Mouse (Mus musculus) hindbrain, embryonic 16.5 days (tissue): ENCODE measurements around the gene Cd5l. TPM values are rescaled to one million over a fixed set of nuclear protein-coding genes. Genes with fewer than 3 reads are reported as not detected.
"Not testable (repeated sequence)": the region's sequence is repeated elsewhere in the genome, so short reads cannot be mapped to it uniquely, and the experiment has no call there.

Source experiments
- ATAC-seq: fragments of 200-750 bp; cut with Nextera tagmentation; 2 replicates; pipeline ENCODE4 v1.8.0; 2017; ENCODE audit warnings: moderate TSS enrichment, moderate library complexity
- H3K27ac ChIP-seq: fragments of 300-500 bp; sonication (generic); 2 replicates; pipeline ENCODE4 v1.5.1; 2014; ENCODE audit warnings: low read depth, mild to moderate bottlenecking, control low read depth, low read length, moderate library complexity
- H3K27me3 ChIP-seq: fragments of 300-500 bp; sonication (generic); replicated peaks from 2 replicates; pipeline ENCODE4 v1.6.1; 2014; ENCODE audit warnings: low read length; ENCODE audit not compliant: control insufficient read depth, insufficient read depth
- H3K36me3 ChIP-seq: fragments of 300-500 bp; sonication (generic); 2 replicates; pipeline ENCODE4 v1.6.1; 2014; ENCODE audit warnings: mild to moderate bottlenecking, low read length, moderate library complexity, mixed read lengths; ENCODE audit not compliant: control insufficient read depth, insufficient read depth
- H3K4me1 ChIP-seq: fragments of 300-500 bp; sonication (generic); 2 replicates; pipeline ENCODE4 v1.6.1; 2014; ENCODE audit warnings: low read depth, low read length; ENCODE audit not compliant: control insufficient read depth, insufficient read depth
- H3K4me2 ChIP-seq: fragments of 300-500 bp; sonication (generic); 2 replicates; pipeline ENCODE4 v1.6.1; 2014; ENCODE audit warnings: mild to moderate bottlenecking, low read length, control low read depth, moderate library complexity
- H3K4me3 ChIP-seq: fragments of 300-500 bp; sonication (generic); 2 replicates; pipeline ENCODE4 v1.5.1; 2014; ENCODE audit warnings: mild to moderate bottlenecking, low read length, control low read depth, moderate library complexity
- H3K9ac ChIP-seq: fragments of 300-500 bp; sonication (generic); 2 replicates; pipeline ENCODE4 v1.6.1; 2014; ENCODE audit warnings: low read depth, mild to moderate bottlenecking, control low read depth, low read length, moderate library complexity
- H3K9me3 ChIP-seq: fragments of 300-500 bp; sonication (generic); 2 replicates; pipeline ENCODE4 v1.6.1; 2014; ENCODE audit warnings: mild to moderate bottlenecking, low read length, moderate library complexity; ENCODE audit not compliant: control insufficient read depth
- whole genome bisulfite sequencing: fragments of 180-500 bp; shearing (Covaris S2); extraction: QIAGEN DNeasy Blood & Tissue Kit; methylation state at CpG from one replicate; pipeline ENCODE4 v1.1.7; 2014; 5-methylcytosine and 5-hydroxymethylcytosine counted together
- polyA plus RNA-seq: library from polyadenylated mRNA; unstranded; fragments of >200 nt; fragmentation: Nextera tagmentation; extraction: Ambion mirVana; gene quantifications from 2 replicates; pipeline ENCODE4 v1.2.1, GENCODE M21; 2015

Gene Cd5l
- polyA plus RNA-seq: 0.07 and 0.08 TPM in 2 replicates

- Histone ChIP-seq H3K27me3 (no peaks in the 10 kb centered on the region), H3K9me3 (no peaks in the 10 kb centered on the region), H3K4me3 (no peak within 1 kb of the TSS), H3K4me1 (no peaks in the 10 kb centered on the region), H3K27ac (no peak within 1 kb of the TSS), H3K4me2 (no peak within 1 kb of the TSS), H3K36me3 (no peaks in the 10 kb centered on the region), H3K9ac (no peak within 1 kb of the TSS)
- ATAC-seq: no peak
Observed at GRCm38 (mm10) chr3:87357581-87357980, at the start of gene Cd5l. Cd5l (plus strand) TSS chr3:87357881.

- H3K4me1 ChIP-seq: no peaks in the 10 kb centered on the region
- H3K9ac ChIP-seq: no peak overlapping the region
- H3K9me3 ChIP-seq: no peaks in the 10 kb centered on the region
- no peak overlapping the region for H3K4me2 ChIP-seq
- 81% methylated on average over 2 of the region's 2 CpGs for WGBS
- H3K27ac ChIP-seq: no peak overlapping the region
- H3K36me3 ChIP-seq: no peaks in the 10 kb centered on the region
- ATAC-seq: no peak
- no peaks in the 10 kb centered on the region for H3K27me3 ChIP-seq
- no peak overlapping the region for H3K4me3 ChIP-seq
Observed at GRCm38 (mm10) chr3:87309922-87310321, 47.8 kb upstream of the Cd5l start.

GRCm38 (mm10) chr3:87322557-87322956 lies 35.1 kb upstream of the Cd5l start:
- no peak overlapping the region for H3K9ac ChIP-seq
- H3K27me3 ChIP-seq: no peaks in the 10 kb centered on the region
- H3K36me3 ChIP-seq: no peaks in the 10 kb centered on the region
- H3K4me3 ChIP-seq: no peak overlapping the region
- no peak for ATAC-seq
- no peaks in the 10 kb centered on the region for H3K4me1 ChIP-seq
- no peaks in the 10 kb centered on the region for H3K9me3 ChIP-seq
- 59% methylated on average over 4 of the region's 4 CpGs for whole genome bisulfite sequencing
- no peak overlapping the region for H3K27ac ChIP-seq
- no peak overlapping the region for H3K4me2 ChIP-seq

- no peak for ATAC-seq
- Histone ChIP-seq H3K27ac (no peak overlapping the region), H3K4me3 (no peak overlapping the region), H3K4me1 (no peaks in the 10 kb centered on the region), H3K36me3 (no peaks in the 10 kb centered on the region), H3K9me3 (no peaks in the 10 kb centered on the region), H3K27me3 (no peaks in the 10 kb centered on the region), H3K4me2 (no peak overlapping the region), H3K9ac (no peak overlapping the region)
- WGBS: 20% methylated on average over 3 of the region's 3 CpGs
Observed at GRCm38 (mm10) chr3:87323778-87324177, 33.9 kb upstream of the Cd5l start.

GRCm38 (mm10) chr3:87337899-87338298 lies 19.8 kb upstream of the Cd5l start:
- H3K27me3 ChIP-seq: no peaks in the 10 kb centered on the region
- 87% methylated on average over 5 of the region's 5 CpGs for WGBS
- no peak overlapping the region for H3K9ac ChIP-seq
- H3K27ac ChIP-seq: no peak overlapping the region
- H3K4me2 ChIP-seq: no peak overlapping the region
- no peak for ATAC-seq
- H3K9me3 ChIP-seq: no peaks in the 10 kb centered on the region
- no peak overlapping the region for H3K4me3 ChIP-seq
- no peaks in the 10 kb centered on the region for H3K4me1 ChIP-seq
- H3K36me3 ChIP-seq: no peaks in the 10 kb centered on the region

GRCm38 (mm10) chr3:87350992-87351391 lies 6.7 kb upstream of the Cd5l start:
- not testable (repeated sequence) for H3K9me3 ChIP-seq, H3K9ac ChIP-seq, H3K27me3 ChIP-seq, H3K4me1 ChIP-seq, H3K4me2 ChIP-seq, H3K4me3 ChIP-seq, ATAC-seq, H3K36me3 ChIP-seq, H3K27ac ChIP-seq
- 93% methylated on average over 2 of the region's 2 CpGs for WGBS

GRCm38 (mm10) chr3:87359215-87359614 lies 1.5 kb downstream of the Cd5l start:
- no peak overlapping the region for H3K4me3 ChIP-seq
- H3K9ac ChIP-seq: no peak overlapping the region
- H3K9me3 ChIP-seq: no peaks in the 10 kb centered on the region
- H3K27me3 ChIP-seq: no peaks in the 10 kb centered on the region
- H3K4me2 ChIP-seq: no peak overlapping the region
- no peak overlapping the region for H3K27ac ChIP-seq
- no peaks in the 10 kb centered on the region for H3K36me3 ChIP-seq
- H3K4me1 ChIP-seq: no peaks in the 10 kb centered on the region
- no peak for ATAC-seq

GRCm38 (mm10) chr3:87360466-87360865 lies 2.8 kb downstream of the Cd5l start:
- no peak overlapping the region for H3K9ac ChIP-seq
- ATAC-seq: no peak
- H3K27ac ChIP-seq: no peak overlapping the region
- H3K4me2 ChIP-seq: no peak overlapping the region
- H3K4me3 ChIP-seq: no peak overlapping the region
- no peaks in the 10 kb centered on the region for H3K36me3 ChIP-seq
- H3K4me1 ChIP-seq: no peaks in the 10 kb centered on the region
- H3K9me3 ChIP-seq: no peaks in the 10 kb centered on the region
- WGBS: 85% methylated on average over 6 of the region's 6 CpGs
- no peaks in the 10 kb centered on the region for H3K27me3 ChIP-seq

- Histone ChIP-seq H3K4me2 (no peak overlapping the region), H3K9me3 (no peaks in the 10 kb centered on the region), H3K4me1 (no peaks in the 10 kb centered on the region), H3K9ac (no peak overlapping the region), H3K27ac (no peak overlapping the region), H3K27me3 (no peaks in the 10 kb centered on the region), H3K4me3 (no peak overlapping the region), H3K36me3 (no peaks in the 10 kb centered on the region)
- no peak for ATAC-seq
- WGBS: 93% methylated on average over 14 of the region's 14 CpGs
Observed at GRCm38 (mm10) chr3:87365691-87366090, 8.0 kb downstream of the Cd5l start.

- whole genome bisulfite sequencing: 84% methylated on average over 10 of the region's 10 CpGs
- ATAC-seq: no peak
- H3K4me3 ChIP-seq: no peak overlapping the region
- H3K36me3 ChIP-seq: no peaks in the 10 kb centered on the region
- no peaks in the 10 kb centered on the region for H3K4me1 ChIP-seq
- no peaks in the 10 kb centered on the region for H3K9me3 ChIP-seq
- H3K27ac ChIP-seq: no peak overlapping the region
- no peak overlapping the region for H3K9ac ChIP-seq
- H3K27me3 ChIP-seq: no peaks in the 10 kb centered on the region
- no peak overlapping the region for H3K4me2 ChIP-seq
Observed at GRCm38 (mm10) chr3:87367511-87367910, 9.8 kb downstream of the Cd5l start.
